16 mouse cellular contexts compared by ENCODE assay signal in the genomic region with DNA sequence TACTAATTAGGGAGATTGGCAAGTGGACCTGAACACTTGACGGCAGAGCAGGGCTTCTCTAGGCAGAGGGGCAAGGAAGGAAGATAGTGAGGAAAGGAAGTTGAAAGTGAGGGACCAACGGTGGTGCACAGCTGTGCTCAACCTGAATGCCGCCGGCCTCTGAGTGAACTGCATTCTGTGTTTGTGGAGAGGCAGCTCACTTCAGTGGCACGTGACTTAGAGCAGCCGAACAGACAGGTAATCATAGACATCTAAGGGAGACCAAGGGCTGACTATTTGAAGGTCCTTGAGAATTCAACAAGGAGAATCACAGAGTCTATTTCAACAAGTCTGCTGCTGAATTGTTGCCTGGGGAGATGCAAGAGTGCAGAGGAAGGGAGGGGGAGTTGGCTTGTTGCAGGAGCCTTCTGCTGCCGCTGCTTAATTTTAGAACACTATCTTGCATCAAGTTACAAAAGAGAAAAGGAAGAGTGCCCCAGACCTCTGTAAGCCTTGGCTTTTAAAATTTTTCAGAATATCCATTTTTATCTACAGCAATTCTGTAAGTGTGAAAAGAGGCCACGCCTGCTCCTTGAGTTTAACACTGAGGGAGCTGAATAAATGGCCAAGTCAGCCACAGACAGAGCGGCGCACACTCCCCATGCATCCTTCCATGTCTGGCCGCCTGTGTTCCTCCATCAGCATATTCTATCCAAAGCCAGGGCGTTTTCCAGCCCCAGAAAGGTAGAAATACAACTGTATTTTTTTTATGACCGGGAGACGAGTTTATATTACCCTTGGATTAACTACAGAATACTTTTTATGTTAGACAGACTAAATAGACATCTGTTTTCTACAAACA. TPM values are rescaled to one million over a fixed set of nuclear protein-coding genes. Genes with fewer than 3 reads are reported as not detected.
A peak's percentile ranks its signal among the peaks of the same experiment; 100 is the strongest.
DNase-seq lines count a peak whose midpoint lies in the region; ATAC-seq and TF ChIP-seq lines count a peak whose summit lies in the region.
"Had no signal": no experiment of that assay in that cellular context is flagged by ENCODE, and none has a peak within 500 bp of the region (broad histone marks: within the 10 kb centered on the region; RNA-seq: fewer than 3 reads in every experiment).

No protein-coding gene starts in this region.

- H3K27me3 ChIP-seq in embryonic facial prominence, embryonic 14.5 days (replicated peaks; ENCODE audit: control insufficient read depth, insufficient read depth, low read length): no peaks in the 10 kb centered on the region
- H3K27me3 ChIP-seq in midbrain, embryonic 16.5 days (ENCODE audit: control insufficient read depth, insufficient read depth, low read depth, low read length): no peaks in the 10 kb centered on the region
- H3K27me3 ChIP-seq: liver, embryonic 15.5 days had no signal

- no peaks in the 10 kb centered on the region for H3K9me3 ChIP-seq in embryonic facial prominence, embryonic 14.5 days (ENCODE audit: control insufficient read depth, low read length)
- no peaks in the 10 kb centered on the region for H3K9me3 ChIP-seq in midbrain, embryonic 16.5 days (replicated peaks; ENCODE audit: control insufficient read depth, low read length, poor library complexity, severe bottlenecking)
- H3K9me3 ChIP-seq: liver, embryonic 15.5 days had no signal

- no peak; the same call in 1 of the 2 replicates for ATAC-seq in embryonic facial prominence, embryonic 14.5 days (ENCODE audit: low read depth)
- peak; percentile 61 for ATAC-seq in midbrain, embryonic 16.5 days
- ATAC-seq: inflammation-experienced regulatory T-cells, adult 6 months had no signal

- H3K4me3 ChIP-seq in layer of hippocampus, adult 2 months: no peak overlapping the region
- no peak overlapping the region for H3K4me3 ChIP-seq in embryonic facial prominence, embryonic 14.5 days (ENCODE audit: low read depth, low read length)
- no peak overlapping the region for H3K4me3 ChIP-seq in midbrain, embryonic 16.5 days (ENCODE audit: low read depth, low read length)
- H3K4me3 ChIP-seq: liver, embryonic 15.5 days had no signal

- no peaks in the 10 kb centered on the region for H3K36me3 ChIP-seq in embryonic facial prominence, embryonic 14.5 days (ENCODE audit: control insufficient read depth, insufficient read depth, low read length)
- H3K36me3 ChIP-seq in midbrain, embryonic 16.5 days (ENCODE audit: control insufficient read depth, insufficient read depth, low read length): peaks cover 11% of the 10 kb centered on the region; the same call in 1 of the 2 replicates
- H3K36me3 ChIP-seq: liver, embryonic 15.5 days had no signal

- H3K4me1 ChIP-seq in embryonic facial prominence, embryonic 14.5 days (ENCODE audit: control insufficient read depth, insufficient read depth, low read length): peaks cover 32% of the 10 kb centered on the region
- H3K4me1 ChIP-seq in midbrain, embryonic 16.5 days (ENCODE audit: control insufficient read depth, insufficient read depth, low read length): peaks cover 35% of the 10 kb centered on the region
- H3K4me1 ChIP-seq: liver, embryonic 15.5 days had no signal

- peak overlapping the region; percentile 75 for H3K27ac ChIP-seq in layer of hippocampus, adult 2 months
- H3K27ac ChIP-seq in embryonic facial prominence, embryonic 14.5 days (replicated peaks; ENCODE audit: low read depth, low read length): peak overlapping the region; percentile 58
- peak overlapping the region; percentile 71 for H3K27ac ChIP-seq in midbrain, embryonic 16.5 days (ENCODE audit: low read length)
- H3K27ac ChIP-seq: liver, embryonic 15.5 days had no signal

- WGBS in embryonic facial prominence, embryonic 14.5 days: 46% methylated on average over 14 of the region's 14 CpGs
- WGBS in midbrain, embryonic 16.5 days: 66% methylated on average over 14 of the region's 14 CpGs

- no peak for TF ChIP-seq CTCF in layer of hippocampus, adult 2 months (conservative IDR thresholded peaks at IDR 0.05)

- H3K9ac ChIP-seq in embryonic facial prominence, embryonic 14.5 days (ENCODE audit: low read depth, low read length): no peak overlapping the region
- H3K9ac ChIP-seq in midbrain, embryonic 16.5 days (ENCODE audit: low read depth, low read length): no peak overlapping the region
- H3K9ac ChIP-seq: liver, embryonic 15.5 days had no signal

- peak overlapping the region; percentile 2; the same call in 1 of the 2 replicates for H3K4me2 ChIP-seq in embryonic facial prominence, embryonic 14.5 days (ENCODE audit: low read depth, low read length)
- H3K4me2 ChIP-seq in midbrain, embryonic 16.5 days (ENCODE audit: low read length): no peak overlapping the region
- H3K4me2 ChIP-seq: liver, embryonic 15.5 days had no signal

- intact Hi-C loops in heart, postnatal 36 days (cut with DNase I): no loop called here

- peak; percentile 67 for DNase-seq in heart, adult 11 months
- DNase-seq in heart, postnatal 36 days: no peak
- no peak for DNase-seq in layer of hippocampus, adult 2 months (ENCODE audit: low spot score in 2 of 2)
- DNase-seq in layer of hippocampus, adult 9-11 months: no peak
- no peak for DNase-seq in embryonic facial prominence, embryonic 14.5 days (ENCODE audit: low spot score)
- no peak for DNase-seq in lung, postnatal 25 days (ENCODE audit: low spot score)
- DNase-seq in MN1 (ENCODE audit: low spot score): no peak
- DNase-seq: adrenal gland, postnatal 14 days; cerebellum, adult 18-20 months; kidney, postnatal 14 days had no signal

RNA-seq across cellular contexts. Expression of a gene that starts 59.4 kb away (rescaled TPM):
- total RNA-seq in heart, postnatal 36 days (2021): not detected
- total RNA-seq in layer of hippocampus, adult 2 months (2021): not detected
- not detected in 2 replicates for polyA plus RNA-seq in embryonic facial prominence, embryonic 14.5 days (2014; fragmentation: Nextera tagmentation; extraction: Ambion mirVana)
- not detected in 2 replicates for polyA plus RNA-seq in midbrain, embryonic 16.5 days (2015; fragmentation: Nextera tagmentation; extraction: Ambion mirVana)
- total RNA-seq: adrenal gland, postnatal 14 days; left cerebral cortex, adult 8-10 months; megakaryocyte-erythroid progenitor cell, adult 5-6 weeks had no signal
- polyA plus RNA-seq: inflammation-experienced regulatory T-cells, adult 6 months; liver, embryonic 15.5 days; small intestine, adult 2 months had no signal
